ENCODE assay signal across 8 mouse cellular contexts in the genomic region with DNA sequence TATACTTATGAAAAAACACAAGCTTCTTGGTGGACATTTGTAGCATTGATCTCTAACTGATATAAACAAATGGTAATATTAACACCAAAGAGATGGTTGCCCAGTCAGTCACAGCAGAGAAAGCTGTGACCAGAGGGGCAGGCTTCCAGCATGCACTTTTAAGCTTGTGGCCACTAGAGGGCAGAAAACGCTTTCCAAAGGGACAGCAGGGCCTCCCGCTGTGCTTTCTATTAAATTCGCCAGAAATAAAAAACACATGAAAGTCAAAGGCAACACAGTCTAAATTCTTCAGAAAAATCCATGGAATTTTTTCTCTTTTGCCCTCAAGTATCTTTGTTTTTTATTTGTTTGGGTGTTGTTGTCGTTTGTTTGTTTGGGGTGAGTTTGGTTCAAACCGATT. TPM values are rescaled to one million over a fixed set of nuclear protein-coding genes. Genes with fewer than 3 reads are reported as not detected.
DNase-seq lines count a peak whose midpoint lies in the region; ATAC-seq and TF ChIP-seq lines count a peak whose summit lies in the region.

No protein-coding gene starts in this region.

- DNase-seq in CD8-positive naive resting alpha-beta T cell, adult 2 months (ENCODE audit: low read depth in 2 of 2, low spot score in 2 of 2) = peak; percentile 29 to 51
- DNase-seq in brain, embryonic 14.5 days (ENCODE audit: low read depth) = peak; percentile 94
- peak; percentile 31 for DNase-seq in fibroblast of lung, adult 2 months (ENCODE audit: low read depth)
- DNase-seq in heart, postnatal 0 days (ENCODE audit: low spot score) = peak; percentile 78
- DNase-seq in kidney, postnatal 36 days = peak; percentile 70 to 87
- DNase-seq in thymus, adult 18-20 months = peak; percentile 11 to 14

- H3K4me2 ChIP-seq in heart, postnatal 0 days (ENCODE audit: low read depth, low read length) = peak overlapping the region; percentile 58
- peak overlapping the region; percentile 30 for H3K4me2 ChIP-seq in liver, embryonic 15.5 days
- H3K4me2 ChIP-seq in neural tube, embryonic 15.5 days = peak overlapping the region; percentile 51

- peak overlapping the region; percentile 31 for H3K4me3 ChIP-seq in heart, postnatal 0 days (ENCODE audit: low read depth, low read length)
- H3K4me3 ChIP-seq in liver, embryonic 15.5 days (replicated peaks) = no peak overlapping the region
- 0 out of 2 replicates have a peak overlapping the region, but pooled peaks have one; percentile 2 for H3K4me3 ChIP-seq in neural tube, embryonic 15.5 days (replicated peaks)

- 0 out of 2 replicates have a peak, but pooled peaks cover 3% of the 10 kb centered on the region for H3K36me3 ChIP-seq in heart, postnatal 0 days (replicated peaks; ENCODE audit: control insufficient read depth, insufficient read depth, low read length)
- no peaks in the 10 kb centered on the region for H3K36me3 ChIP-seq in liver, embryonic 15.5 days (replicated peaks)
- no peaks in the 10 kb centered on the region for H3K36me3 ChIP-seq in neural tube, embryonic 15.5 days

- no peaks in the 10 kb centered on the region; the same call in 1 of the 2 replicates for H3K4me1 ChIP-seq in heart, postnatal 0 days (ENCODE audit: control insufficient read depth, insufficient read depth)
- H3K4me1 ChIP-seq in liver, embryonic 15.5 days (replicated peaks) = no peaks in the 10 kb centered on the region
- peaks cover 8% of the 10 kb centered on the region for H3K4me1 ChIP-seq in neural tube, embryonic 15.5 days

- peak; percentile 92 for TF ChIP-seq CTCF in brain, embryonic 14.5 days (IDR thresholded peaks at IDR 0.05; ENCODE audit: borderline replicate concordance, extremely low read depth, insufficient read depth, insufficient read length)
- peak; percentile 92 for TF ChIP-seq CTCF in heart, postnatal 0 days (IDR thresholded peaks at IDR 0.05; ENCODE audit: low read depth)

- no peaks in the 10 kb centered on the region for H3K9me3 ChIP-seq in heart, postnatal 0 days (replicated peaks; ENCODE audit: control insufficient read depth, low read length)
- no peaks in the 10 kb centered on the region for H3K9me3 ChIP-seq in liver, embryonic 15.5 days (replicated peaks)
- H3K9me3 ChIP-seq in neural tube, embryonic 15.5 days (replicated peaks) = no peaks in the 10 kb centered on the region

- H3K9ac ChIP-seq in heart, postnatal 0 days (replicated peaks; ENCODE audit: low read depth, low read length) = no peak overlapping the region
- no peak overlapping the region for H3K9ac ChIP-seq in liver, embryonic 15.5 days
- no peak overlapping the region for H3K9ac ChIP-seq in neural tube, embryonic 15.5 days (replicated peaks)

- WGBS in heart, postnatal 0 days = 15% methylated on average over 5 of the region's 5 CpGs
- WGBS in liver, embryonic 15.5 days (ENCODE audit: insufficient replicate concordance) = 20% methylated on average over 5 of the region's 5 CpGs
- 9% methylated on average over 5 of the region's 5 CpGs for WGBS in neural tube, embryonic 15.5 days

- H3K27me3 ChIP-seq in heart, postnatal 0 days (ENCODE audit: control insufficient read depth, insufficient read depth, low read length) = no peaks in the 10 kb centered on the region
- no peaks in the 10 kb centered on the region for H3K27me3 ChIP-seq in liver, embryonic 15.5 days
- H3K27me3 ChIP-seq in neural tube, embryonic 15.5 days (replicated peaks) = no peaks in the 10 kb centered on the region

- H3K27ac ChIP-seq in heart, postnatal 0 days (ENCODE audit: low read depth) = no peak overlapping the region
- no peak overlapping the region for H3K27ac ChIP-seq in liver, embryonic 15.5 days (replicated peaks)
- no peak overlapping the region for H3K27ac ChIP-seq in neural tube, embryonic 15.5 days (replicated peaks)

- TF ChIP-seq EP300 in heart, postnatal 0 days (IDR thresholded peaks at IDR 0.05; ENCODE audit: low read depth) = no peak

- peak; percentile 70; the same call in 1 of the 2 replicates for ATAC-seq in heart, postnatal 0 days (ENCODE audit: insufficient read depth, low read depth)
- ATAC-seq in liver, embryonic 15.5 days (ENCODE audit: insufficient read depth) = no peak
- ATAC-seq in neural tube, embryonic 15.5 days (ENCODE audit: low FRiP score) = peak; percentile 74; the same call in 1 of the 2 replicates

- no peak for TF ChIP-seq POLR2A in brain, embryonic 14.5 days (IDR thresholded peaks at IDR 0.05; ENCODE audit: borderline replicate concordance, extremely low read depth, insufficient read depth, insufficient read length, poor library complexity, severe bottlenecking)

RNA-seq across cellular contexts. Expression of a gene that starts 55.1 kb away (rescaled TPM):
- polyA plus RNA-seq in brain, embryonic 14.5 days (2012; rRNA removed) = 1.5 and 3.5 TPM in 2 replicates
- total RNA-seq in heart, postnatal 0 days (2014; rRNA removed; ENCODE audit: low replicate concordance) = 22.3 and 24.5 TPM in 2 replicates
- polyA plus RNA-seq in heart, postnatal 0 days (2015; fragmentation: Nextera tagmentation; extraction: Ambion mirVana) = 6.2 and 6.9 TPM in 2 replicates
- 1.6 and 1.7 TPM in 2 replicates for polyA plus RNA-seq in liver, embryonic 15.5 days (2015; fragmentation: Nextera tagmentation; extraction: Ambion mirVana)
- polyA plus RNA-seq in neural tube, embryonic 15.5 days (2015; fragmentation: Nextera tagmentation; extraction: Ambion mirVana) = 3.1 and 3.5 TPM in 2 replicates

Comparison
In these comparisons a context has a peak if more than half of its experiments do, and no peak if none do; other contexts are left out.
1. DNase-seq: peak in every context shown above with its lines; median percentile 94 in brain, embryonic 14.5 days; 78 in kidney, postnatal 36 days; 78 in heart, postnatal 0 days; 40 in CD8-positive naive resting alpha-beta T cell, adult 2 months; 31 in fibroblast of lung, adult 2 months; 12 in thymus, adult 18-20 months.